Mouse (Mus musculus) liver, postnatal 0 days (tissue): ENCODE data around the gene Sult1a1.

ENCODE experiments used
- CTCF ChIP-seq: sonication (generic); IDR thresholded peaks from 2 replicates; pipeline ENCODE4 v1.5.1; 2016; ENCODE audit warnings: antibody characterized with exemption, low read depth
- EP300 ChIP-seq: IDR thresholded peaks from 2 replicates; pipeline ENCODE4 v1.6.1; 2016; ENCODE audit warnings: antibody characterized with exemption, low read depth, mild to moderate bottlenecking

- TF ChIP-seq EP300 (no peak), CTCF (0 out of 2 replicates have a peak, but pooled peaks have one; percentile 10)
Observed at GRCm38 (mm10) chr7:126707442-126708174, 31.4 kb upstream of the Sult1a1 start, which contains the start of gene Coro1a.
